Mouse (Mus musculus) thymus, adult 2 months (tissue): ENCODE measurements at regions not wholly inside any gene's neighbourhood (a gene's known extent, or its start where the extent isn't known, plus 50 kb on each side); places are given as distances from the start of the nearest gene placed in this dataset.

Experiments used
- DNase-seq: peaks from one replicate; pipeline ENCODE4 v3.0.0; 2021
- H3K27ac ChIP-seq: fragments of 200-500 bp; 2 replicates; pipeline ENCODE4 v1.5.1; 2012; ENCODE audit warnings: low read length, control low read depth; ENCODE audit not compliant: control insufficient read depth, insufficient read depth
- H3K27me3 ChIP-seq: fragments of 200-500 bp; 2 replicates; pipeline ENCODE4 v1.6.1; 2012; ENCODE audit warnings: mild to moderate bottlenecking, low read length, moderate library complexity, mixed read lengths; ENCODE audit not compliant: control insufficient read depth, insufficient read depth
- H3K36me3 ChIP-seq: fragments of 200-500 bp; 2 replicates; pipeline ENCODE4 v1.6.1; 2012; ENCODE audit warnings: mild to moderate bottlenecking, low read length, moderate library complexity; ENCODE audit not compliant: control insufficient read depth, insufficient read depth
- H3K4me1 ChIP-seq: fragments of 200-500 bp; replicated peaks from 2 replicates; pipeline ENCODE4 v1.6.1; 2012; ENCODE audit warnings: low read length; ENCODE audit not compliant: control insufficient read depth, insufficient read depth
- H3K4me3 ChIP-seq: fragments of 200-500 bp; 2 replicates; pipeline ENCODE4 v1.5.1; 2012; ENCODE audit warnings: mild to moderate bottlenecking, low read length, control low read depth, moderate library complexity; ENCODE audit not compliant: control insufficient read depth, insufficient read depth
- CTCF ChIP-seq: fragments of 200-500 bp; IDR thresholded peaks from 2 replicates; pipeline ENCODE4 v1.5.1; 2012; ENCODE audit warnings: mild to moderate bottlenecking, control low read depth, low read length, moderate library complexity, borderline replicate concordance; ENCODE audit not compliant: control insufficient read depth, poor library complexity, insufficient read depth; ENCODE audit errors: extremely low read depth
- POLR2A ChIP-seq: fragments of 200-500 bp; IDR thresholded peaks from 2 replicates; pipeline ENCODE4 v1.6.1; 2012; ENCODE audit warnings: mild to moderate bottlenecking, low read length, control low read depth, moderate library complexity; ENCODE audit not compliant: control insufficient read depth, poor library complexity, insufficient read depth; ENCODE audit errors: extremely low read depth
- WGBS: fragments of 180-500 bp; shearing (Covaris S2); methylation state at CpG from one replicate; pipeline ENCODE4 v1.1.7; 2018; 5-methylcytosine and 5-hydroxymethylcytosine counted together

- DNase-seq, result no peak
- no peak overlapping the region for H3K4me3 ChIP-seq
- H3K27me3 ChIP-seq, result no peaks in the 10 kb centered on the region
- WGBS, result 61% methylated on average over 2 of the region's 2 CpGs
- no peaks in the 10 kb centered on the region for H3K36me3 ChIP-seq
- no peak overlapping the region for H3K27ac ChIP-seq
- TF ChIP-seq CTCF (no peak), POLR2A (no peak)
- H3K4me1 ChIP-seq, result no peaks in the 10 kb centered on the region
These were observed 484.3 kb downstream of the Dhx35 start for GRCm38 (mm10) chr2:159278896-159279295.

- Histone ChIP-seq H3K4me3 (no peak overlapping the region), H3K4me1 (no peaks in the 10 kb centered on the region), H3K27ac (no peak overlapping the region), H3K36me3 (no peaks in the 10 kb centered on the region), H3K27me3 (no peaks in the 10 kb centered on the region)
- DNase-seq, result no peak
- TF ChIP-seq CTCF (no peak), POLR2A (no peak)
- WGBS, result 86% methylated on average over 8 of the region's 8 CpGs
These were observed 487.1 kb downstream of the Dhx35 start for GRCm38 (mm10) chr2:159281558-159282320.

GRCm38 (mm10) chr2:159284100-159284499 is 489.5 kb downstream of the Dhx35 start:
- H3K27ac ChIP-seq, result no peak overlapping the region
- DNase-seq, result no peak
- H3K27me3 ChIP-seq, result no peaks in the 10 kb centered on the region
- WGBS, result 90% methylated on average over 5 of the region's 5 CpGs
- H3K36me3 ChIP-seq, result no peaks in the 10 kb centered on the region
- TF ChIP-seq POLR2A (no peak), CTCF (no peak)
- H3K4me3 ChIP-seq, result no peak overlapping the region
- H3K4me1 ChIP-seq, result no peaks in the 10 kb centered on the region

GRCm38 (mm10) chr2:159284525-159285189 is 490.1 kb downstream of the Dhx35 start:
- Histone ChIP-seq H3K4me3 (no peak overlapping the region), H3K36me3 (no peaks in the 10 kb centered on the region), H3K27me3 (no peaks in the 10 kb centered on the region), H3K27ac (no peak overlapping the region), H3K4me1 (no peaks in the 10 kb centered on the region)
- DNase-seq, result no peak
- TF ChIP-seq CTCF (no peak), POLR2A (no peak)
- 92% methylated on average over 8 of the region's 8 CpGs for WGBS

- TF ChIP-seq POLR2A, result no peak
- TF ChIP-seq CTCF, result no peak
These were observed 493.5 kb downstream of the Dhx35 start for GRCm38 (mm10) chr2:159287996-159288563.

GRCm38 (mm10) chr2:159290081-159290480 is 495.5 kb downstream of the Dhx35 start:
- no peak for TF ChIP-seq CTCF
- Histone ChIP-seq H3K27ac (no peak overlapping the region), H3K36me3 (no peaks in the 10 kb centered on the region), H3K27me3 (no peaks in the 10 kb centered on the region), H3K4me3 (no peak overlapping the region), H3K4me1 (no peaks in the 10 kb centered on the region)
- no peak for DNase-seq
- 94% methylated on average over 1 of the region's 1 CpGs for WGBS

More at GRCm38 (mm10) chr2:159287996-159288563, 493.5 kb downstream of the Dhx35 start:
- Histone ChIP-seq H3K27ac (no peak overlapping the region), H3K4me1 (no peaks in the 10 kb centered on the region), H3K4me3 (no peak overlapping the region), H3K36me3 (no peaks in the 10 kb centered on the region), H3K27me3 (no peaks in the 10 kb centered on the region)
- 89% methylated on average over 6 of the region's 6 CpGs for WGBS
- DNase-seq, result no peak
